ENCODE assay signal across 25 mouse cellular contexts in genomic region chr10:41847737-41848136, GRCm38 (mm10).
"Had no signal": no experiment of that assay in that cellular context is flagged by ENCODE, and none has a peak within 500 bp of the region (broad histone marks: within the 10 kb centered on the region; RNA-seq: fewer than 3 reads in every experiment).

No protein-coding gene starts in this region.

- H3K27me3 ChIP-seq: hindbrain, embryonic 12.5 days; intestine, embryonic 15.5 days; kidney, embryonic 15.5 days; limb, embryonic 13.5 days; limb, embryonic 15.5 days; liver, embryonic 15.5 days had no signal

- ATAC-seq: hindbrain, embryonic 16.5 days; inflammation-experienced regulatory T-cells, adult 6 months; intestine, embryonic 15.5 days; intestine, postnatal 0 days had no signal

- H3K9me3 ChIP-seq: heart, embryonic 10.5 days; hindbrain, embryonic 12.5 days; intestine, embryonic 15.5 days; kidney, embryonic 15.5 days; limb, embryonic 13.5 days; limb, embryonic 15.5 days; liver, embryonic 15.5 days had no signal

- H3K9ac ChIP-seq: hindbrain, embryonic 12.5 days; hindbrain, embryonic 14.5 days; intestine, embryonic 15.5 days; kidney, embryonic 15.5 days; limb, embryonic 13.5 days; limb, embryonic 15.5 days; liver, embryonic 15.5 days had no signal

- H3K4me3 ChIP-seq: gastrocnemius, adult 2 months; heart, adult 2 months; heart, embryonic 10.5 days; hindbrain, embryonic 10.5 days; hindbrain, embryonic 12.5 days; intestine, embryonic 15.5 days; kidney, embryonic 15.5 days; limb, embryonic 13.5 days; limb, embryonic 15.5 days; liver, embryonic 15.5 days had no signal

- H3K4me2 ChIP-seq: hindbrain, embryonic 12.5 days; hindbrain, embryonic 14.5 days; intestine, embryonic 15.5 days; kidney, embryonic 15.5 days; limb, embryonic 13.5 days; limb, embryonic 15.5 days; liver, embryonic 15.5 days had no signal

- H3K27ac ChIP-seq: gastrocnemius, adult 2 months; heart, adult 2 months; hindbrain, embryonic 10.5 days; hindbrain, embryonic 12.5 days; hindbrain, embryonic 14.5 days; intestine, embryonic 15.5 days; kidney, embryonic 15.5 days; kidney, postnatal 0 days; limb, embryonic 13.5 days; limb, embryonic 15.5 days; liver, embryonic 15.5 days had no signal

- H3K36me3 ChIP-seq: heart, embryonic 10.5 days; hindbrain, embryonic 12.5 days; intestine, embryonic 15.5 days; limb, embryonic 13.5 days; limb, embryonic 15.5 days; liver, embryonic 15.5 days had no signal

- DNase-seq: gastrocnemius, adult 2 months; gastrocnemius, postnatal 10 days; gastrocnemius, postnatal 25 days; heart, adult 2 months; heart, postnatal 4 days; kidney, adult 18-20 months; kidney, adult 9 months; kidney, postnatal 14 days; kidney, postnatal 36 days; layer of hippocampus, adult 9-11 months; layer of hippocampus, postnatal 36 days; left cerebral cortex, postnatal 4 days had no signal

- H3K4me1 ChIP-seq: hindbrain, embryonic 10.5 days; hindbrain, embryonic 12.5 days; intestine, embryonic 15.5 days; kidney, embryonic 15.5 days had no signal
